Mouse (Mus musculus) liver, embryonic 14.5 days (tissue): ENCODE results near the gene Rfx7.

Source experiments
- CTCF ChIP-seq: IDR thresholded peaks from 2 replicates; pipeline ENCODE4 v1.5.1; 2016; ENCODE audit warnings: antibody characterized with exemption, low read depth, control low read depth
- EP300 ChIP-seq: IDR thresholded peaks from 2 replicates; pipeline ENCODE4 v1.6.1; 2016; ENCODE audit warnings: antibody characterized with exemption, low read depth

DNA sequence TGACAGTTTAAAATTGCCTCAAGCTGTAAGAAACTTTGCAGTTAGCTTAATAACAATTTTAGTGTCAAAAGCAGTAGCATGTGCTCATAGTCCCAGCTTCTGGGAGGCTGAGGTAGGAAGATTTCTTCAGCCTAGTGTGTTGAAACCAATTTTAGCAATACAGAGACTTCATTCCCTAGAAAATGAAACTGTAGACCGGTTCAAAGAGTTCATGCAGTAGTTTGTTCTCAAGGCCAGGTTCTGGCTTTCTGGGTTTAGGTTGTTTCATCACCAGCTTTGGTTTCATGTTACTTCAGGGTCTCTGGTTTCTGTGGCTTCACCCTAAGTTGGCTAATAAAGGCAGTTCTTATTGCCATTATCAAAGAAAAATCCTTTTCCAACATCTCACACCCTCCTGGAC, 91.6 kb downstream of the Rfx7 start:
- TF ChIP-seq CTCF: no peak
- no peak for TF ChIP-seq EP300
